Mouse (Mus musculus): ENCODE measurements at regions not wholly inside any gene's neighbourhood (a gene's known extent, or its start where the extent isn't known, plus 50 kb on each side); places are given as distances from the start of the nearest gene placed in this dataset.

GRCm38 (mm10) chr16:77684521-77684920 lies 82.6 kb upstream of the Gm11146 start:
- TF ChIP-seq POLR2A (IDR thresholded peaks at IDR 0.05; ENCODE audit: borderline replicate concordance, extremely low read depth, low read depth, low read length), result no peak
- no peak for TF ChIP-seq CTCF (IDR thresholded peaks at IDR 0.05; ENCODE audit: insufficient read depth, low read length)

All from lung, adult 2 months (tissue).